Mouse (Mus musculus) heart, adult 2 months (tissue): ENCODE measurements at regions not wholly inside any gene's neighbourhood (a gene's known extent, or its start where the extent isn't known, plus 50 kb on each side); places are given as distances from the start of the nearest gene placed in this dataset.

ENCODE experiments used
- DNase-seq, 2 experiments: peaks; one replicate each; pipeline ENCODE4 v3.0.0; 2021
- H3K27ac ChIP-seq: fragments of 200-600 bp; 2 replicates; pipeline ENCODE4 v1.8.1; 2022
- H3K27me3 ChIP-seq: fragments of 200-500 bp; 2 replicates; pipeline ENCODE4 v1.6.1; 2012; ENCODE audit warnings: mild to moderate bottlenecking, low read length, inconsistent platforms, mixed read lengths; ENCODE audit not compliant: control insufficient read depth, insufficient read depth
- H3K36me3 ChIP-seq: fragments of 200-500 bp; 2 replicates; pipeline ENCODE4 v1.6.1; 2012; ENCODE audit warnings: low read length, inconsistent platforms; ENCODE audit not compliant: control insufficient read depth, insufficient read depth
- H3K4me1 ChIP-seq: fragments of 200-500 bp; 2 replicates; pipeline ENCODE4 v1.6.1; 2011; ENCODE audit warnings: low read length; ENCODE audit not compliant: control insufficient read depth, insufficient read depth
- H3K4me3 ChIP-seq: fragments of 200-600 bp; 2 replicates; pipeline ENCODE4 v1.8.1; 2022
- H3K79me2 ChIP-seq: fragments of 200-500 bp; replicated peaks from 2 replicates; pipeline ENCODE4 v1.6.1; 2012; ENCODE audit warnings: mild to moderate bottlenecking, inconsistent platforms, low read length, moderate library complexity, mixed read lengths; ENCODE audit not compliant: control insufficient read depth, insufficient read depth
- H3K9ac ChIP-seq: fragments of 200-500 bp; 2 replicates; pipeline ENCODE4 v1.6.1; 2012; ENCODE audit warnings: low read depth, mild to moderate bottlenecking, control low read depth, inconsistent platforms, low read length, mixed read lengths
- CTCF ChIP-seq: fragments of 200-600 bp; IDR thresholded peaks from 2 replicates; pipeline ENCODE4 v1.8.1; 2022; ENCODE audit warnings: antibody characterized with exemption, mild to moderate bottlenecking, moderate library complexity
- EP300 ChIP-seq: fragments of 200-500 bp; IDR thresholded peaks from 2 replicates; pipeline ENCODE4 v1.6.1; 2011; ENCODE audit warnings: low read depth, low read length, control low read depth; ENCODE audit not compliant: insufficient read depth
- POLR2A ChIP-seq: fragments of 200-500 bp; IDR thresholded peaks from 2 replicates; pipeline ENCODE4 v1.6.1; 2011; ENCODE audit warnings: mild to moderate bottlenecking, low read depth, low read length, control low read depth; ENCODE audit not compliant: insufficient read depth
- WGBS: fragments of 180-500 bp; shearing (Covaris S2); methylation state at CpG from one replicate; pipeline ENCODE4 v1.1.7; 2018; 5-methylcytosine and 5-hydroxymethylcytosine counted together
- intact Hi-C: fragments of 180-260 bp; cut with DNase I; formaldehyde crosslinking; loops from one replicate; pipeline ENCODE4 v1.15.1; 2025

- Histone ChIP-seq H3K79me2 (no peaks in the 10 kb centered on the region), H3K9ac (no peak overlapping the region), H3K27ac (no peak overlapping the region), H3K27me3 (no peaks in the 10 kb centered on the region), H3K4me1 (no peaks in the 10 kb centered on the region), H3K4me3 (no peak overlapping the region), H3K36me3 (no peaks in the 10 kb centered on the region)
- no peak for DNase-seq
- TF ChIP-seq CTCF (no peak), EP300 (no peak), POLR2A (no peak)
- intact Hi-C loops: no loop called here
- 93% methylated on average over 4 of the region's 4 CpGs for WGBS
Measured at GRCm38 (mm10) chr11:20937942-20938341, 107.1 kb upstream of the Lgalsl start.

GRCm38 (mm10) chr11:20939644-20940043, 108.8 kb upstream of the Lgalsl start:
- no peaks in the 10 kb centered on the region for H3K27me3 ChIP-seq
- no peak for TF ChIP-seq CTCF
- intact Hi-C loops: no loop called here
- no peak overlapping the region for H3K4me3 ChIP-seq
- no peaks in the 10 kb centered on the region for H3K79me2 ChIP-seq
- no peaks in the 10 kb centered on the region for H3K36me3 ChIP-seq
- 82% methylated on average over 4 of the region's 4 CpGs for WGBS
- no peaks in the 10 kb centered on the region for H3K4me1 ChIP-seq
- no peak overlapping the region for H3K9ac ChIP-seq
- H3K27ac ChIP-seq: no peak overlapping the region
- DNase-seq: no peak

- H3K79me2 ChIP-seq: no peaks in the 10 kb centered on the region
- no peak overlapping the region for H3K9ac ChIP-seq
- whole genome bisulfite sequencing: 43% methylated on average over 4 of the region's 4 CpGs
- intact Hi-C loops: no loop called here
- H3K27me3 ChIP-seq: no peaks in the 10 kb centered on the region
- no peak overlapping the region for H3K4me3 ChIP-seq
- H3K27ac ChIP-seq: no peak overlapping the region
- no peaks in the 10 kb centered on the region for H3K4me1 ChIP-seq
- TF ChIP-seq POLR2A (no peak), EP300 (no peak), CTCF (no peak)
- DNase-seq: peak; percentile 18 to 43
- H3K36me3 ChIP-seq: no peaks in the 10 kb centered on the region
Measured at GRCm38 (mm10) chr11:20941546-20941945, 110.7 kb upstream of the Lgalsl start.

- Histone ChIP-seq H3K4me3 (no peak overlapping the region), H3K9ac (no peak overlapping the region)
Measured at GRCm38 (mm10) chr11:20955561-20955960, 124.7 kb upstream of the Lgalsl start.

GRCm38 (mm10) chr11:20957766-20958165, 126.9 kb upstream of the Lgalsl start:
- Histone ChIP-seq H3K27me3 (no peaks in the 10 kb centered on the region), H3K4me3 (no peak overlapping the region), H3K36me3 (no peaks in the 10 kb centered on the region), H3K4me1 (peaks cover 8% of the 10 kb centered on the region), H3K9ac (no peak overlapping the region), H3K27ac (peak overlapping the region; percentile 76), H3K79me2 (no peaks in the 10 kb centered on the region)
- peak in 1 of 2 experiments; percentile 27 for DNase-seq
- WGBS: 54% methylated on average over 2 of the region's 2 CpGs
- TF ChIP-seq CTCF: no peak
- TF ChIP-seq EP300: no peak
- TF ChIP-seq POLR2A: no peak
- intact Hi-C loops: loop anchor here (2.0 kb wide), 1 partner anchor 43 kb away; no protein-coding TSS in a partner anchor

More at GRCm38 (mm10) chr11:20955561-20955960, 124.7 kb upstream of the Lgalsl start:
- WGBS: 76% methylated on average over 8 of the region's 8 CpGs
- Histone ChIP-seq H3K36me3 (no peaks in the 10 kb centered on the region), H3K79me2 (no peaks in the 10 kb centered on the region), H3K27ac (no peak overlapping the region), H3K4me1 (peaks cover 8% of the 10 kb centered on the region), H3K27me3 (no peaks in the 10 kb centered on the region)
- DNase-seq: no peak
- intact Hi-C loops: no loop called here
- TF ChIP-seq POLR2A (no peak), CTCF (no peak), EP300 (no peak)

- Histone ChIP-seq H3K79me2 (no peaks in the 10 kb centered on the region), H3K4me3 (no peak overlapping the region), H3K4me1 (peaks cover 8% of the 10 kb centered on the region), H3K36me3 (no peaks in the 10 kb centered on the region), H3K27me3 (no peaks in the 10 kb centered on the region), H3K9ac (no peak overlapping the region), H3K27ac (peak overlapping the region; percentile 76)
- DNase-seq: peak in 1 of 2 experiments; percentile 29
- TF ChIP-seq CTCF: no peak
- TF ChIP-seq POLR2A: no peak
- TF ChIP-seq EP300: no peak
- intact Hi-C loops: loop anchor here (2.0 kb wide), 1 partner anchor 43 kb away; no protein-coding TSS in a partner anchor
- 32% methylated on average over 5 of the region's 5 CpGs for WGBS
Measured at GRCm38 (mm10) chr11:20958233-20958632, 127.4 kb upstream of the Lgalsl start.
